Mouse (Mus musculus): ENCODE measurements at regions not wholly inside any gene's neighbourhood (a gene's known extent, or its start where the extent isn't known, plus 50 kb on each side); places are given as distances from the start of the nearest gene placed in this dataset.

DNA sequence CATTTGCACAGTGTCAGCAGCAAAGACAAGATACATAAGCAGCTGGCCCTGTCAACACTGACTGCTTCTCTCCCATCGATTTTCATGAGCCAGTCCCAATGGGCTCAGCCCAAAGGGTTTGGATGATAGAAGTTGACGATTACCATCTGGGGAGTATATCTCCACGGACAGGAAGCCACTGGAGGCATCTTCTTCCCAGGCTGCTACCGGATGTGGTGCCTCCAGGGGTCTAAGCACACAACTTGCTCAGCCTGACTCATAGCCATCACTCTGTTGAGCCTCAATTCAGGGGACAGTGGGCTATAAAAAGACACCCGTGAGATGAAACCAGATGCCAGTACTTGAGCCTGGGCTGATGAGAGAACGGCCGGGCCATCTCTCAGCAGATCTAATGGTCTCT lies 71.1 kb upstream of the Hif1a start:
- no peak for DNase-seq (ENCODE audit: low spot score in 2 of 2)

DNA sequence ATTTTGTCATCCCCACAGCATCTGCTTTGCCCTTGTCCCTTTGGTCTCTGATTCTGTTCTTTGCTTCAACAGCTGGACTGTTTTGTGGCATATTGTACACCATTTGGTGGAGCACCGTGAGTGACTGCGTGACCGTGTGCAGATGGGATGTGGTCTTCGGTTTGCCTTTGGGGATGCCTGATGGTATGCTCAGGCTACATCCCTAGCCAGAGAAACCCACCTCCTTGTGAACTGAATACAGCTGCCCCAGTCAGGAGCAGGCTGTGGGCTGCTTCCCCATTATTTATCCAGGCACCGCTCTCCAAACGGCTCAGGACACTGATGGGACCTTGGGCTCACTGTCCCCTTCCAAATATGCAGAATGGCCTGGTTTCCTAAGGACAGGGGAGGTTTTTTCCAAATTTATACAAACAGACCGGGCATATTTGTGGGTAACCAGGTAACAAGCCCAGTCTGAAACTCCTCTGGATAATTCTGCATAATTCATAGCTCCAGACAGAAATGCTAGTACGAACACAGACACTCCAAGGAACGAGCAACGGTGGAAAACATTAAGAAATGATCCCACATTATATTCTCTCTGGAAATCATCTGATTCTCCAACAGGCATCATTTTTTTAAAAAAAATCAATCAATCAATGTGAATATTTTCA lies 70.5 kb upstream of the Hif1a start:
- DNase-seq (ENCODE audit: low spot score in 2 of 2), result no peak

- no peak for DNase-seq (ENCODE audit: low spot score in 2 of 2)
These were observed 70.0 kb upstream of the Hif1a start for GRCm38 (mm10) chr12:73831204-73831595.

GRCm38 (mm10) chr12:73831637-73832385 lies 69.4 kb upstream of the Hif1a start:
- DNase-seq (ENCODE audit: low spot score in 2 of 2), result no peak

- DNase-seq (ENCODE audit: low spot score in 2 of 2), result no peak
These were observed 68.4 kb upstream of the Hif1a start for GRCm38 (mm10) chr12:73832789-73833188.

DNA sequence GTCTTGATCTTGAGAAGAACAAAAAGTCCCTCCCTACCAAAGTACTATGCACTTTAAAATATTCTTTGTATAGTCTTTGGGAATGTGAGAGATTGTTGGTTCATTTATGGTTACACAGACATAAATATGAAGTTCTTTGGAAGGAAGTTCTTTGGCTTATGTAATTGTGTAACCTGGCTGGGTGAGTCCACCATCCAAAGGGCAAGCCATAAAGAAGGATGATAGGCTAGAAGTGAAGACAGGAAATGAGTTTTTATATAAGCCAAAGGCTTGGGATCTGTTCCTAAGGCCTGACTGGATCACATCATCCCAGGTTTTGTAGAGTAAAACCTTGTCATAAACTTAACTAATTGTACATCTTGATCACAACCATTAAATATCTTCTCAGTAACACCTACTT lies 65.0 kb upstream of the Hif1a start:
- DNase-seq (ENCODE audit: low spot score in 2 of 2), result no peak

DNA sequence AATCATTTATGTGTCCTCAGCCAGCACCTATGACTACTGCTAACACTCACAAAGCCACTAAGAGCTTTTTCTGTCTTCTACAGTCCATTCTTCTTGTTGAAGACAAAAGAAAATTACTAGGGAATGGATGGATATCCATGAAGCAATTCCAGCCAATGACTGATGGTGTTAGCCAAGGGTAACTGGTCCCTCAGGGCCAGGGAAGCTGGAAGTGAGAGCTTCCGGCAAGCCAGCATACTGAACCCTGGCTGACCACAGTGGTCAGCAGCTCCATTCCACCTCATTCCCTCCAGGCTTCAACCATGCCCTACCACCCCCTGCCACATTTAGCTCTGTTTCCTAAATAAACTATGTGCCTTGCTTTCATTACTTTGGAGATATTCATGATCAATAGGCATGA lies 64.1 kb upstream of the Hif1a start:
- DNase-seq (ENCODE audit: low spot score in 2 of 2), result no peak

- DNase-seq (ENCODE audit: low spot score in 2 of 2), result no peak
These were observed 63.3 kb upstream of the Hif1a start for GRCm38 (mm10) chr12:73837921-73838320.

- DNase-seq (ENCODE audit: low spot score in 2 of 2), result no peak
These were observed 62.8 kb upstream of the Hif1a start for GRCm38 (mm10) chr12:73838330-73838729.

DNA sequence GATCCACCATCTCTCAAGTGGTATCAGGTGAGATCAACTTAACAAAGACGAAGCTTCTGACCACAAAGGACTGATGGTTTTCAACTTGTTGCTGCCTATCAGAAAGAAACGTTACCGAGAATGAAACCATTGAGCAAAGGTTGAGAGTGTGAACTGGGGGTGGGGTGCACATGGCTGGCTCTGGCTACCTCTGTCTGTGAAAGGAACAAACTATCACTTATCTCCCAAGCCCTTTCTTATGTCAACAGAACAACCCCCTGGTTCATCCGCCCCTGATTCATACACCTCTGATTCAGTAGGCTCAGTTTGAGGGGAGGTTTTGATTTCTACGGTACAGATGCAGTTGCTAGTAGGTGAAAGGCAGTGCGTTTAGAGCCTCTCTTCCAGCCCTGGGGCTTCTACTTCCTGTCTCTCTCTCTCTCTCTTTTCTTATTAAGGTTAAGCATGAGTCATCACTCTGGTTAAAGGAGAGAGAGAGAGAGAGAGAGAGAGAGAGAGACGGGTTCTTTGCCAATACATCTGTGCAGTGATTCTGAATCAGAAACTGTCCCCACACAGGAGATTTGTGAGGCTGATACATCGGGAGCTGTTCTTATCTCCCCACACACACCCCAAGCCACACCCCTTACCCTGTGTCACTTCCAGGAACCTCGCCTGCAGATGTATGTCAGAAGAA lies 59.0 kb upstream of the Hif1a start:
- peak; percentile 16 for DNase-seq (ENCODE audit: low spot score in 2 of 2)

DNA sequence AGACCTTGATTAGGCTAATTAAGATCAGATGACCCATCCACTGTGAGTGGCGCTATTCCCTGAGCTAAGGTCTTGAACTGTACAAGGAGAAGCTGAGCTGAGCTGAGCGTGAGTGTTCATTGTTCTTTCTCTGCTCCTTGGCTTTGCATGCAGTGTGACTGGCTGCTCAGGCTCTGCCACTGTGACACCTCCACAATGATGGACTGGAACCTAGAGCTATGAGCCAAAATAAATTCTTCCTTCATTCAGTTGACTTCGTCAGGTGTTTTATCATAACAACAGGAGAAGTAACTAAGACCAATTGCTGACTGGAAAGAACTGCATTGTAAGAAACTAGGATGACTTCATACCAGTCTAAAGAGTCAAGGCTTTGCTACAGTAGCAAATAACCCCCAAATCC lies 56.4 kb upstream of the Hif1a start:
- no peak for DNase-seq (ENCODE audit: low spot score in 2 of 2)

GRCm38 (mm10) chr12:73846672-73847071 lies 54.5 kb upstream of the Hif1a start:
- peak; percentile 34 to 45 for DNase-seq (ENCODE audit: low spot score in 2 of 2)

GRCm38 (mm10) chr12:73847336-73847735 lies 53.8 kb upstream of the Hif1a start:
- DNase-seq (ENCODE audit: low spot score in 2 of 2), result peak in 1 of 2 experiments; percentile 26

DNA sequence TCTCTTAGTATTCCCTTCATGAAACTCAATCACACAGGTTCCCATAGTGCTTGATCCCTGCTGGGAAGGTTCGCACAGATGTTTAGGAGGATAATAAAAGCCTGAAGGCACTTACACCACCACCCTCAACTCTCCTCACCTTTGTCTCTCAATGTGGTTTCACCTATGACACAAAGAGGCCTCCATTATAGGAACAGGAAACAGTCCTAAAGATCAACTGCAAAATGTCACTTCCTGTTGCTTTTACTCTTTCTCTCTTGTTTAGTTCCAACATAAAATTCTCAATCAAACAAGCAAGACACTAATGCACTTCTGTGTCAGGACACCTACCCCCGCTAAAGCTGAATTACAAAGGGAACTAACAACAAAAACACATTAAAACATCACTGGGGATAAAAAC lies 50.3 kb upstream of the Hif1a start:
- no peak for DNase-seq (ENCODE audit: low spot score in 2 of 2)
